Mouse (Mus musculus) kidney, embryonic 15.5 days (tissue): ENCODE measurements around the gene Bspry. TPM values are rescaled to one million over a fixed set of nuclear protein-coding genes. Genes with fewer than 3 reads are reported as not detected.
"Not testable (repeated sequence)": the region's sequence is repeated elsewhere in the genome, so short reads cannot be mapped to it uniquely, and the experiment has no call there.

ENCODE experiments used
- ATAC-seq: fragments of 200-750 bp; cut with Nextera tagmentation; replicated peaks from 2 replicates; pipeline ENCODE4 v1.8.0; 2017; ENCODE audit warnings: moderate TSS enrichment; ENCODE audit not compliant: low FRiP score
- H3K27ac ChIP-seq: fragments of 300-500 bp; sonication (generic); 2 replicates; pipeline ENCODE4 v1.5.1; 2015; ENCODE audit warnings: mild to moderate bottlenecking, inconsistent platforms
- H3K27me3 ChIP-seq: fragments of 300-500 bp; sonication (generic); 2 replicates; pipeline ENCODE4 v1.6.1; 2015; ENCODE audit warnings: inconsistent platforms
- H3K36me3 ChIP-seq: fragments of 300-500 bp; sonication (generic); 2 replicates; pipeline ENCODE4 v1.6.1; 2015; ENCODE audit warnings: inconsistent platforms
- H3K4me1 ChIP-seq: fragments of 300-500 bp; sonication (generic); 2 replicates; pipeline ENCODE4 v1.6.1; 2015; ENCODE audit warnings: inconsistent platforms
- H3K4me2 ChIP-seq: fragments of 300-500 bp; sonication (generic); 2 replicates; pipeline ENCODE4 v1.6.1; 2015; ENCODE audit warnings: moderate library complexity, mild to moderate bottlenecking, inconsistent platforms
- H3K4me3 ChIP-seq: fragments of 300-500 bp; sonication (generic); replicated peaks from 2 replicates; pipeline ENCODE4 v1.5.1; 2015; ENCODE audit warnings: mild to moderate bottlenecking, inconsistent platforms
- H3K9ac ChIP-seq: fragments of 300-500 bp; sonication (generic); 2 replicates; pipeline ENCODE4 v1.6.1; 2015; ENCODE audit warnings: mild to moderate bottlenecking, inconsistent platforms
- H3K9me3 ChIP-seq: fragments of 300-500 bp; sonication (generic); replicated peaks from 2 replicates; pipeline ENCODE4 v1.6.1; 2016; ENCODE audit warnings: inconsistent platforms
- WGBS: fragments of 180-500 bp; shearing (Covaris S2); methylation state at CpG from one replicate; pipeline ENCODE4 v1.1.7; 2015; ENCODE audit warnings: mixed read lengths; 5-methylcytosine and 5-hydroxymethylcytosine counted together
- polyA plus RNA-seq: library from polyadenylated mRNA; unstranded; fragments of >200 nt; fragmentation: Nextera tagmentation; extraction: Ambion mirVana; gene quantifications from 2 replicates; pipeline ENCODE4 v1.2.1, GENCODE M21; 2015

The Bspry gene
- polyA plus RNA-seq, 1 experiment from 2014 or later = 19.5 TPM

- no peak overlapping the region for H3K4me2 ChIP-seq
- 72% methylated on average over 3 of the region's 3 CpGs for WGBS
- H3K9me3 ChIP-seq = no peaks in the 10 kb centered on the region
- no peak for ATAC-seq
- H3K9ac ChIP-seq = no peak overlapping the region
- no peaks in the 10 kb centered on the region for H3K27me3 ChIP-seq
- H3K27ac ChIP-seq = no peak overlapping the region
- H3K36me3 ChIP-seq = peaks cover 21% of the 10 kb centered on the region
- H3K4me3 ChIP-seq = no peak overlapping the region
- H3K4me1 ChIP-seq = no peaks in the 10 kb centered on the region
These were observed 20.8 kb upstream of the Bspry start for GRCm38 (mm10) chr4:62459081-62459480.

GRCm38 (mm10) chr4:62460348-62460747 is 19.5 kb upstream of the Bspry start:
- H3K27ac ChIP-seq = no peak overlapping the region
- no peaks in the 10 kb centered on the region for H3K4me1 ChIP-seq
- no peak overlapping the region for H3K4me2 ChIP-seq
- no peaks in the 10 kb centered on the region for H3K27me3 ChIP-seq
- no peaks in the 10 kb centered on the region for H3K9me3 ChIP-seq
- no peak for ATAC-seq
- WGBS = 88% methylated on average over 8 of the region's 8 CpGs
- no peak overlapping the region for H3K4me3 ChIP-seq
- H3K9ac ChIP-seq = no peak overlapping the region
- peaks cover 21% of the 10 kb centered on the region for H3K36me3 ChIP-seq

DNA sequence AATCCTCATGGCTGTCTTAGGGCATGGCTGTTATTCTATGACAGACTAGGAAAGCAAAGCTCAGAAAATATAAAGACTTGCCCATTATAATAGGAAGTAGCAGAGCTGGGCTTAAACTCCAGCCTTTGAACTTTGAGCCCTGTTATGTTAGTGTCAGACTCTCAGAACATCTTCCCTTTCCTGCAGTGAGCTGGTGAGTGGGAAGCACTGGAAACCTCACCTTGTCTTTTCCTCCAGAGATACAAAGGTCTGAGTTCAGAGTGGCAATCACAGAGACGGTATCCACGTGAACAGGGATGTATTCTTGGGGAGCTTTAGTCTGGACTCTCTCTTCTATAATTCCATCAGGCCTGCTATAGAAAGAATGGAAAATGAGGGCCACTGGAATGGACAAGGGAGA is 16.7 kb upstream of the Bspry start:
- Histone ChIP-seq H3K9me3 (no peaks in the 10 kb centered on the region), H3K36me3 (peaks cover 16% of the 10 kb centered on the region), H3K4me3 (no peak overlapping the region), H3K9ac (no peak overlapping the region), H3K27ac (no peak overlapping the region), H3K27me3 (no peaks in the 10 kb centered on the region), H3K4me2 (no peak overlapping the region), H3K4me1 (no peaks in the 10 kb centered on the region)
- no peak for ATAC-seq
- 92% methylated on average over 2 of the region's 2 CpGs for WGBS

GRCm38 (mm10) chr4:62468158-62468557 is 11.7 kb upstream of the Bspry start:
- 0 out of 2 replicates have a peak, but pooled peaks cover 5% of the 10 kb centered on the region for H3K4me1 ChIP-seq
- no peak overlapping the region for H3K4me3 ChIP-seq
- no peak overlapping the region for H3K4me2 ChIP-seq
- no peaks in the 10 kb centered on the region for H3K27me3 ChIP-seq
- no peak for ATAC-seq
- 96% methylated on average over 1 of the region's 1 CpGs for WGBS
- H3K9ac ChIP-seq = no peak overlapping the region
- peaks cover 6% of the 10 kb centered on the region for H3K36me3 ChIP-seq
- no peaks in the 10 kb centered on the region for H3K9me3 ChIP-seq
- H3K27ac ChIP-seq = no peak overlapping the region

DNA sequence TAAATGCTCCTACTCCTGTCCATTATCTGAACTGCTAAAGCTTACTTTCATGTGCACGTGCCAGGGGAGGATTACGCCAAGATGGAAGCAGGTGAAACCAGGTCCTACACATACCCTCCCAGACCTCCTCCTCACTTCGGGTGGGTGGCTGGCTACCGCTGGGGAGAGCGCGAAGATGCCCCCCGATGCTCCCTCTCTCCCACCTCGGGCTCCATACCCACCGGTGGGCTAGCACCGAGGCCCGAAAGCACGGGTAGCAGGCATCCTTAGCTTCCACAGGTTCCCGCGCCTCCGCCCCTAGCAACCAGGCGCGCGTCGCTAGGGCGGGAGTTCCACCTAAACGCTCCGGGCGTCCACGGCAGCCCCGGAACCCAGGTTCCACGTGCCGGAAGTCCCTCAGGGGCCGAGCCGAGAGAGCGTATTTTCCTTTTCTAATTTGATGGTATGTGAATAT is 9.2 kb upstream of the Bspry start, which contains the start of gene Wdr31:
Wdr31 (minus strand) TSS at position 299 of the 454 bp plus-strand sequence.
- H3K9ac ChIP-seq = peak within 1 kb of the TSS; percentile 75
- H3K27ac ChIP-seq = no peak within 1 kb of the TSS
- peak; percentile 93 for ATAC-seq
- H3K4me3 ChIP-seq = peak within 1 kb of the TSS; percentile 77
- H3K4me2 ChIP-seq = peak within 1 kb of the TSS; percentile 83
- under 1% methylated on average over 30 of the region's 30 CpGs for WGBS
- no peaks in the 10 kb centered on the region for H3K9me3 ChIP-seq
- no peaks in the 10 kb centered on the region for H3K27me3 ChIP-seq
- peaks cover 5% of the 10 kb centered on the region for H3K36me3 ChIP-seq
- H3K4me1 ChIP-seq = 0 out of 2 replicates have a peak, but pooled peaks cover 5% of the 10 kb centered on the region

DNA sequence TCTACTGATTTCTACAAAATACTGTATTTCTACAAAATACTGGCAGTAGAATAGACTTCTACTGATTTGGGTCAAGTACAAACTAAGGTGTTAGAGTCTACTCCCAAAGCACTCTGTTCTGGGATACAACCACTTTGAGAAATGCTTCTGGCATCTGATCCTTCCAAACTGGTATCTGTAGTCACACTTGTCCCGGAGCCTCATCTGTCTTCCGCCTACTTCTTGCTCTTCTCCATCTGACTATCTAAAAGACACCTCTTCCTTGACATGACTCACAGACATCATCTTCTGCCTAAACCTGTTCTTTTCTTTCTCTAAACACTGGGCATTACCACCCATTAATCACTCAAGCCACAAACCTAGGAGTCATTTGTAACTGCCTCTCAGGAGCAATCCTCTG is 7.8 kb upstream of the Bspry start:
- H3K9ac ChIP-seq = no peak overlapping the region
- no peak for ATAC-seq
- 97% methylated on average over 2 of the region's 2 CpGs for WGBS

GRCm38 (mm10) chr4:62475131-62475530 is 4.7 kb upstream of the Bspry start:
- H3K4me2 ChIP-seq = no peak overlapping the region
- no peaks in the 10 kb centered on the region for H3K36me3 ChIP-seq
- no peak overlapping the region for H3K9ac ChIP-seq
- peaks cover 15% of the 10 kb centered on the region for H3K4me1 ChIP-seq
- H3K27me3 ChIP-seq = no peaks in the 10 kb centered on the region
- ATAC-seq = 0 out of 2 replicates have a peak, but pooled peaks have one; percentile 1
- no peak overlapping the region for H3K4me3 ChIP-seq
- peak overlapping the region; percentile 66 for H3K27ac ChIP-seq
- 72% methylated on average over 2 of the region's 2 CpGs for WGBS
- no peaks in the 10 kb centered on the region for H3K9me3 ChIP-seq

More for the DNA sequence above, 7.8 kb upstream of the Bspry start:
- Histone ChIP-seq H3K27ac (no peak overlapping the region), H3K4me1 (0 out of 2 replicates have a peak, but pooled peaks cover 5% of the 10 kb centered on the region), H3K4me3 (no peak overlapping the region), H3K9me3 (no peaks in the 10 kb centered on the region), H3K27me3 (no peaks in the 10 kb centered on the region), H3K4me2 (no peak overlapping the region), H3K36me3 (peaks cover 5% of the 10 kb centered on the region)

GRCm38 (mm10) chr4:62475793-62476192 is 4.1 kb upstream of the Bspry start:
- Histone ChIP-seq H3K4me1 (peaks cover 18% of the 10 kb centered on the region), H3K4me2 (no peak overlapping the region), H3K27ac (peak overlapping the region; percentile 9; the same call in 1 of the 2 replicates), H3K9ac (no peak overlapping the region), H3K27me3 (no peaks in the 10 kb centered on the region), H3K36me3 (no peaks in the 10 kb centered on the region), H3K9me3 (no peaks in the 10 kb centered on the region), H3K4me3 (no peak overlapping the region)
- WGBS = 74% methylated on average over 6 of the region's 6 CpGs
- no peak for ATAC-seq

- no peak overlapping the region for H3K4me3 ChIP-seq
- H3K4me2 ChIP-seq = no peak overlapping the region
- 79% methylated on average over 6 of the region's 6 CpGs for WGBS
- no peaks in the 10 kb centered on the region for H3K36me3 ChIP-seq
- H3K9ac ChIP-seq = no peak overlapping the region
- H3K27ac ChIP-seq = peak overlapping the region; percentile 61
- no peak for ATAC-seq
- peaks cover 20% of the 10 kb centered on the region for H3K4me1 ChIP-seq
- no peaks in the 10 kb centered on the region for H3K9me3 ChIP-seq
- H3K27me3 ChIP-seq = no peaks in the 10 kb centered on the region
These were observed 2.2 kb upstream of the Bspry start for GRCm38 (mm10) chr4:62477542-62478244.

- ATAC-seq, H3K36me3 ChIP-seq, H3K9me3 ChIP-seq, H3K27me3 ChIP-seq, H3K27ac ChIP-seq: not testable (repeated sequence)
- peaks cover 20% of the 10 kb centered on the region for H3K4me1 ChIP-seq
- WGBS = 14% methylated on average over 11 of the region's 11 CpGs
- H3K4me3 ChIP-seq = peak overlapping the region; percentile 60
- H3K4me2 ChIP-seq = peak overlapping the region; percentile 88
- peak overlapping the region; percentile 49 for H3K9ac ChIP-seq
These were observed 288 bp upstream of the Bspry start for GRCm38 (mm10) chr4:62479593-62479936.

DNA sequence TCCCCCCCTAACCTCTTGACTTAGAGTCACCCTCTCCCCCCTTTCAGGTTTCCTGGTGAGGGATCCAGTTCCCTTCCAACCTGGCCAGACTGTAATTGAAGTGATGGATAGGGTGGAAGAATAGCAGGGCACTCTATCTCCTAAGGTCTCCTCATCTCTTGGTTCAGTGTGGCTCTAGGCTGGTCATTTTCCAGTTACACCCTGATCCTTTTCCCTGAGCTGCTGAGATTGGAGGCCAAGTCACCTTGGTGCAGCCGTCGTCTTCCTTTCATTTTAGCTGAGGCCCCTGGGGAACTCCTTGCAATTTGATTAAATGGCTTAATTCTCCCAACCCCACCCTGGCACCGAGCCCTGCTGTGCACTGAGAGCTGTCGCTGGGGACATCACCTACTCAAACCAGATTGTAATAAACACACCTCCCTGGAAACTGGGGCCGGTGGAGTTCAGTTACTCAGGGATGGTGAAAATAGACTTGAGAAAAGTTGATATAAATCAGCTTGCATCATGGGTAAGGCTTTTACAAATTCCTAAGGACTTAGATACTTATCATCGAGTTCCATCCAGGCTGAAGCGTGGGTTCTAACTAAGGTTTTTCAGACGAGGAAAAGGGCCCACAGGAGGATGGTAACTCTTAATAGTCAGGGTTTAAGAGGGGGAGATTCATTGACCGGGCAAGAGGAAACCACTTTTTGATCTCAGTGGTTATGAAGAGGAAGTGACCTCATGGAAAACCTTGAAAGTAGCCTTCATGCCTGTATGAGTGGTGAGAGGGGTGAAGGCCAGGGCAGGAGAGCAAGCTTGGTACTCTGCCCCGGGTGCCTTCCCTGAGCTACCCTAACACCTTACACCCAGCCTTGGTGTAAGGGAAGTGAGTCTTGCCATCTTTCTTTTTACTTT is 1.1 kb downstream of the Bspry start:
- H3K27ac ChIP-seq = peak overlapping the region; percentile 77
- ATAC-seq = peak; percentile 18; the same call in 1 of the 2 replicates

DNA sequence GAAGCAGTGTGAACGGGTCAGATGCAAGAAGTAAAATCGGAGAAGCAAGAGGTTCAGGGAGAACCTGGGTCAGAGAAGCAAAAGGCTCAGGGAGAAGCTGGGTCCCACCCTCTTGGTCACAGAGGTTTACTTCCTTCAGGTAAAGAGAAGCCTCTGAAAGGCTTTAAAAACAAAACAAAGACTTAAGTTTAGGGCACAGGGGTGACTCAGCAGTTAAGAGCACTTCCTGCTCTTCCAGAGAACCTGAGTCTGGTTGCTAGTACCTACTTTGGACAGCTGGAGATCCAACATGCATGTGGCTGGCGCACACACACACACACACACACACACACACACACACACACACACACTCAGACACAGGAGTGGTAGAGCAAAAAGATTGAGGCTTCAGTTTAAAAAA is 5.1 kb downstream of the Bspry start:
- Histone ChIP-seq H3K9ac (no peak overlapping the region), H3K9me3 (no peaks in the 10 kb centered on the region), H3K27ac (no peak overlapping the region), H3K4me1 (peaks cover 11% of the 10 kb centered on the region), H3K4me2 (no peak overlapping the region), H3K4me3 (no peak overlapping the region), H3K27me3 (no peaks in the 10 kb centered on the region), H3K36me3 (0 out of 2 replicates have a peak, but pooled peaks cover 6% of the 10 kb centered on the region)
- no peak for ATAC-seq
- 71% methylated on average over 3 of the region's 3 CpGs for WGBS

More for the DNA sequence above, 1.1 kb downstream of the Bspry start:
- Histone ChIP-seq H3K27me3 (no peaks in the 10 kb centered on the region), H3K9me3 (no peaks in the 10 kb centered on the region), H3K9ac (no peak overlapping the region), H3K4me1 (peaks cover 20% of the 10 kb centered on the region), H3K36me3 (no peaks in the 10 kb centered on the region), H3K4me2 (peak overlapping the region; percentile 88), H3K4me3 (peak overlapping the region; percentile 60)
- WGBS = 37% methylated on average over 10 of the region's 10 CpGs
